Mouse (Mus musculus) E14TG2a.4 (cell line): Measurements from ENCODE around the gene Ston2.

Experiments used
- CTCF ChIP-seq: conservative IDR thresholded peaks from 2 replicates; pipeline ENCODE4 v1.5.1; 2014; ENCODE audit warnings: low read length
- NANOG ChIP-seq: IDR thresholded peaks from 2 replicates; pipeline ENCODE4 v1.6.1; 2014; ENCODE audit warnings: borderline replicate concordance, low read length, mixed read lengths

DNA sequence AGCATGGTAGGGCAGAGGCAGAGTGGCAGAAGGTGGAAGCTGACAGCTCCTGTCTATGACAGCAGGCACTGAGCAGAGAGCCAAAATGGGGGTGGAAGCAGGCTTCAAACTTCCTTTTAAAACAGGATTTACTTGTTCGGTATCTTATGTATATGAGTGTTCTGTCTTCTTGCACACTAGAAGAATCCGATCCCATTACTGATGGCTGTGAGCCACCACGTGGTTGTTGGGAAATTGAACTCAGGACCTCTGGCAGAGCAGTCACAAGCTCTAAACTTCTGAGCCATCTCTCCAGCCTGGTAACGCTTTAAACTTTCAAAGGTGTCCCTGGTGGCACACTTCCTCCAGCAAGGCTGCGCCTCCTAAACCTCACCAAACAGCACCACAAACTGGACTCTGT is 85.4 kb downstream of the Ston2 start:
- TF ChIP-seq CTCF (no peak), NANOG (no peak)
